Mouse (Mus musculus) cortical plate, adult 2 months (tissue): ENCODE data around the gene Cntn4.

Source experiments
- CTCF ChIP-seq: fragments of 200-500 bp; IDR thresholded peaks from 2 replicates; pipeline ENCODE4 v1.5.1; 2011; ENCODE audit warnings: mild to moderate bottlenecking, control low read depth, low read length; ENCODE audit not compliant: insufficient read depth; ENCODE audit errors: extremely low read depth
- POLR2A ChIP-seq: fragments of 200-500 bp; IDR thresholded peaks from 2 replicates; pipeline ENCODE4 v1.6.1; 2011; ENCODE audit warnings: mild to moderate bottlenecking, low read length, control low read depth; ENCODE audit not compliant: insufficient read depth; ENCODE audit errors: extremely low read depth

- TF ChIP-seq POLR2A (no peak), CTCF (no peak)
These were observed 477.9 kb downstream of the Cntn4 start for GRCm38 (mm10) chr6:106155362-106155761.
